ENCODE assay signal across 18 mouse cellular contexts in genomic region chr13:46843646-46844045, GRCm38 (mm10).
"Had no signal": no experiment of that assay in that cellular context is flagged by ENCODE, and none has a peak within 500 bp of the region (broad histone marks: within the 10 kb centered on the region; RNA-seq: fewer than 3 reads in every experiment).

No protein-coding gene starts in this region.

- H3K4me2 ChIP-seq: lung, embryonic 15.5 days; midbrain, embryonic 11.5 days; midbrain, embryonic 13.5 days; midbrain, embryonic 15.5 days; neural tube, embryonic 12.5 days; stomach, embryonic 15.5 days had no signal

- H3K4me1 ChIP-seq: neural tube, embryonic 12.5 days; stomach, embryonic 15.5 days had no signal

- H3K9me3 ChIP-seq: lung, embryonic 15.5 days; megakaryocyte, embryonic 14.5 days; midbrain, embryonic 13.5 days; midbrain, embryonic 15.5 days; neural tube, embryonic 12.5 days; stomach, embryonic 15.5 days had no signal

- DNase-seq: liver, postnatal 0 days; lung, adult 2 months; lung, postnatal 14 days; lung, postnatal 36 days; right cerebral cortex, postnatal 14 days; thymus, adult 2 months; thymus, postnatal 25 days; thymus, postnatal 4 days had no signal

- H3K27ac ChIP-seq: lung, embryonic 15.5 days; macrophage; midbrain, embryonic 13.5 days; midbrain, embryonic 15.5 days; neural tube, embryonic 12.5 days; stomach, embryonic 15.5 days; stomach, postnatal 0 days had no signal

- H3K27me3 ChIP-seq: lung, embryonic 15.5 days; megakaryocyte, embryonic 14.5 days; midbrain, embryonic 13.5 days; midbrain, embryonic 15.5 days; neural tube, embryonic 12.5 days; stomach, embryonic 15.5 days had no signal

- ATAC-seq: liver, postnatal 0 days; lung, postnatal 0 days; midbrain, embryonic 13.5 days; midbrain, embryonic 15.5 days had no signal

- H3K9ac ChIP-seq: liver, postnatal 0 days; lung, embryonic 15.5 days; midbrain, embryonic 13.5 days; midbrain, embryonic 15.5 days; neural tube, embryonic 12.5 days; stomach, embryonic 15.5 days had no signal

- H3K36me3 ChIP-seq: lung, embryonic 15.5 days; midbrain, embryonic 13.5 days; midbrain, embryonic 15.5 days; neural tube, embryonic 12.5 days; stomach, embryonic 15.5 days had no signal

- H3K4me3 ChIP-seq: lung, embryonic 15.5 days; megakaryocyte, embryonic 14.5 days; midbrain, embryonic 13.5 days; midbrain, embryonic 15.5 days; neural tube, embryonic 12.5 days; stomach, embryonic 15.5 days had no signal
